Mouse (Mus musculus) layer of hippocampus, postnatal 10 days (tissue): ENCODE results near the gene Ints4. TPM values are rescaled to one million over a fixed set of nuclear protein-coding genes. Genes with fewer than 3 reads are reported as not detected.
A peak's percentile ranks its signal among the peaks of the same experiment; 100 is the strongest.
"Not testable (repeated sequence)": the region's sequence is repeated elsewhere in the genome, so short reads cannot be mapped to it uniquely, and the experiment has no call there.

Source experiments
- DNase-seq, 2 experiments: peaks; one replicate each; pipeline ENCODE4 v3.0.0; 2021; ENCODE audit warnings: low spot score in 2 of 2
- long read RNA-seq: library from polyadenylated mRNA; stranded (forward); transcript quantifications from one replicate; pipeline ENCODE4 v2.0.0, GENCODE M21; 2023
- total RNA-seq, 2 experiments: library from RNA; stranded (reverse); gene quantifications; 2 replicates each; pipeline ENCODE4 v1.2.3; 2021

Gene Ints4
- 10 to 100 TPM; 27.5 to 30.1 TPM for total RNA-seq
- long read RNA-seq, transcript Ints4-201 (23 exons, 3,240 nt), result major isoform, 9 of 16 reads
- long read RNA-seq, partial matches to known transcripts, result 1 of 16 reads
- long read RNA-seq, other reads (novel, unspliced or antisense), result 5 of 16 reads

DNA sequence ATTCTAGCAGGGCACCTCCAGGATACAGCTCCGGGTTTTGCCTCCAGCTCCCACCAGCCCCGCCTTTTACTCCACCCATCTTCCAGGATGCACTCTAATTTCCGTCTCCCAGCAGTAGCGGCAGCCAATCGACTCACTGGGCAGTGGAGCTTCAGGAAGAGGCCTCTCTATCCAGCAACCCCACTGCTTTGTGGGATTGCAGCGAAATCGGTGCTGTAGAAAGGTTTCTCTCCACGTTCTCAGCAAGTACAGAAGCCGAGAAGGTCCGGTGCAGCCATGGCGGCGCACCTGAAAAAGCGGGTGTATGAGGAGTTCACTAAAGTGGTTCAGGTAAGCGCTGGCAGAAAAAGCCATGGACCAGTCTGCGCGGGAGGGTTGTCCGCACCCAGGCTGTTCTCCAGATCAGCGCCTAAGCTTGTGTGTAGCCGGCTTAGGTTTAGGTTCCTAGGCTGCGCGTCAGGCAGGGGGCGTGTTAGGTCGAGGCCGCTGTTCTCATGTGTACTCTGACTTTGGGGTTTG lies at the start of gene Ints4:
Gene Ints4 (plus strand): TSS at position 136 of the 519 bp plus-strand sequence.
- DNase-seq, result peak; percentile 83 to 89

DNA sequence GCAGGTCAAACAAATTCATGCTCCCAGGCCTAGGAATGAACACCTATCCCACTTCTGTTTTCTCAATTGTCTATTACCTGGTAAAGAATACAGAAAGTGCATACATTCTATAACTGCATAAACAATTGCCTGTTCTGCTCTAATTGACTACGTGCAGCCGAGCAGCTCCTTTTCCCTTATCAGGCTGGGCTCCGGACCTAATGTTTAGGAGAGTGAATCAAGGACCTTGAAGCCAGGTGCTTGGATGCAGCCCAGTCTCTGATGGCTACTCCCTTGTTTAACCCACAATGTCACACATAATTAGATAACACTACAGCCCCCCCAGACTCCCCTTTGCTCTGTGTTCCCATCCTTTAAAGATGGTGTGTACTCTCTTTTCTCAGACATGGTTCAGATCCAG lies 47.2 kb upstream of the Ints4 start:
- DNase-seq, result not testable (repeated sequence)

DNA sequence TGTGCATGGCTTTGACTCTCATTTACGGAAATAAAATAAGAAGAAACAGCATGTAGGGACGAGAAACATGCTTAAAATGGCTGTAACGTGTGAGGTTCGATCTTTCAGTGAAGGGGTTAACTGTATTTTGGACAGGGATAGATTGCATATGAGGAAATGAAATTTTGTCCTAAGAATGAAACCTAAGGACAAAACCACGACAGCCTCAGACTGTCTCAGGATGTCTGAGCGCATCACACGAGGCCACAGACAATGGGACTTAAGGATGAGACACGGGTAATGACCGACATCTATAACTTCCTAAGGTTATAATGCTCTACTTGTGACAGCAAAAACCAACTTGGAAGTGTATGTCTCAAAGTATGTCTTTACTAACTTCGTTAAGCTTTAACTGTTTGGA lies 46.2 kb upstream of the Ints4 start:
- DNase-seq, result no peak

DNA sequence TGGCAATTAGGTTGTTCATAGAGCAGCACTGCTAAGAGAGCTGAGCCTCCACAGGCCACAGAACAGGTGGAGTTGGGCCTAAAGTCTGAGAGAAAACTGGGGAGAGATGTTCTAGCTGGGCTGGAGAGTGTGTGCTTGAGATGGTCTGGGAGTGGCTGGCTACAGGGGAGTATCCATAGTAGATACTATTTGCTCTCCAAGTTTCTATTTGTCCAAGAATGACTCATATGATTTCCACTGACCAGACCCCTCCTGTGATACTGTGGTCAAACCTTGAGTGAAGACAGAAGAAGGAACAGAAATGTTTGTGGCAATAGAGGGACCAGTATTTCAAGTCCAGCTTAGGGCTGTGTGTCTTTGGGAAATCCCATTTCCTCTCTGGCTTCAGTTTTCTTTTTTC lies 41.8 kb upstream of the Ints4 start:
- no peak for DNase-seq

DNA sequence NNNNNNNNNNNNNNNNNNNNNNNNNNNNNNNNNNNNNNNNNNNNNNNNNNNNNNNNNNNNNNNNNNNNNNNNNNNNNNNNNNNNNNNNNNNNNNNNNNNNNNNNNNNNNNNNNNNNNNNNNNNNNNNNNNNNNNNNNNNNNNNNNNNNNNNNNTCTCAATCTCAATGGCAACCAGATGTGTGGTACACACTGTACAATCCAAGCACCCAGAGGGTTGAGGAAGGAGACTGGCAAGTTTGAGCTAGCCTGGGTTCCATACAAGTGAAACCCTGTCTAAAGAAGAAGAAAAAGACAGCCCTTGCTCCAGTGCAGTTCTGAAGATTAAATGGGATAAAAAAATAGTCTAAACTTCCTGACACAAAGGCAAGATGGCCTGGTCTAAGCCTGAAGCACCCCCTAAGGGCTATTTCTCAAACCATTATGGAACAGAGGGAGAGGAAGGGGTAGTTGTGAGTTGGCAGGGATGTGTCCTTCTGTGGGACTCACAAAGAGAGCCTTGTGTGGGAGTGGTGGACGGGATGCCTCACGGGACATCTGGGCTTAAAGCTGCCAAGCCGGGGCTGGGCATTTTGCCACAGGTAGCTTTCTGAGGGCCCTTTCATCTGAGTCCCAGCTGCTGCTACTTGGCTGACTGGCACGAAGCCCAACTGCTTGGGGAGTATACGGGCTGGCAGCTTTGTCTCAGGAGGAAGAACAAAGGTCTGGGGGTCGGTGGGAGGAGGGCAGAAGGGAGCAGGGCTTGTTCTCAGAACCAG lies 34.4 kb upstream of the Ints4 start:
- DNase-seq, result peak; percentile 96 to 97

DNA sequence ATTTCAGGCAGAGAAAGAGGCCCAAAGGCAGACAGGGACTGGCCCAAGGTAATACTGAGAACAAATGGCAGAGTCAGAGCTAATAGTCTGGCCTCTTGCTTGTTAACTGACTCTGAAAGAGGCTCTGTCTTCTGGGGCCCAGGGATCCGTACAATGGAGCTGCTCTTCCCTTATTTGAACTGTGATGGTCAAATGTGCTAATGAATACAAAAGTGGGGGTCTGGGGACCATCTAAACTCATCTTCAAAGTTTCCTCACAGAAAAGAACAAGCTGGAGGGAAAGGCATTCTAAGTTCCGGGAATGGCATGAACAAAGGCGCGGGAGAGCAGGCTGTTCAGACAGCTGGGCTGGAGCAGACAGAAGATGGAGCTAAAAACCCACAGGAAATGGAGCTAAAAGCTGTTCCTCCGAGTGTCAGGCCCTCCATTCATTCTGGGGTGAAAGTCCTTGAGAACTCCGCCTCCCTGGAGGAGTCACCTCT lies 33.7 kb upstream of the Ints4 start:
- peak; percentile 37 to 44 for DNase-seq

DNA sequence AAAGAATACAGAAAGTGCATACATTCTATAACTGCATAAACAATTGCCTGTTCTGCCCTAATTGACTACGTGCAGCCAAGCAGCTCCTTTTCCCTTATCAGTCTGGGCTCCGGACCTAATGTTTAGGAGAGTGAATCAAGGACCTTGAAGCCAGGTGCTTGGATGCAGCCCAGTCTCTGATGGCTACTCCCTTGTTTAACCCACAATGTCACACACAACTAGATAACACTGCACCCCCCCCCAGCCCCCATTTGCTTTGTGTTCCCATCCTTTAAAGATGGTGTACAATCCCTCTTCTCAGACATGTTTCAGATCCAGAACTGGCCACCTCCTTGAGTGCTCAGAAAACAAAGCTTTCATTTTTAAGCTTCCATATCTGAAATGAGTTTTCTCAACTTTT lies 29.7 kb upstream of the Ints4 start, which contains the start of gene Kctd14:
Gene Kctd14 (plus strand): TSS at position 301 of the 400 bp plus-strand sequence.
- not testable (repeated sequence) for DNase-seq

DNA sequence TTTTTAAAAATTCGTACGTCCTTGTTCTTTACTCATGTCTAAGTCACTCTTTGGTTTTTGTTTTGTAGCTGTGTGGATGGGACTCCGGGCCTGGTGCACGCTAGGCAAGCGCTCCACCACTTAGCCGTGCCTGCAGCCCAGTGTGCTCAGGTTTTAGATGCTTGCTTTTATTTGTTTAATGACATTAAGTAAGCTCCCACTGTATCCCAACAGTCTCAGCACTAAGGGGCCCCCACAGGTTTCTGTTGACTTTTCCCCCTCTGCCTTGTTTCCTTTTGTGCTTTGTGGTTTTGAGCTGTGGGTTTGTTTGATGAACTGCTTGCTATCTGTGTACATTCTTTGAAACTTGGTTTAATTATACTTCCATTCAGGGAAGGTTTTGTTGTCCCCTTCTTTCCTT lies 28.6 kb upstream of the Ints4 start:
- DNase-seq, result no peak

DNA sequence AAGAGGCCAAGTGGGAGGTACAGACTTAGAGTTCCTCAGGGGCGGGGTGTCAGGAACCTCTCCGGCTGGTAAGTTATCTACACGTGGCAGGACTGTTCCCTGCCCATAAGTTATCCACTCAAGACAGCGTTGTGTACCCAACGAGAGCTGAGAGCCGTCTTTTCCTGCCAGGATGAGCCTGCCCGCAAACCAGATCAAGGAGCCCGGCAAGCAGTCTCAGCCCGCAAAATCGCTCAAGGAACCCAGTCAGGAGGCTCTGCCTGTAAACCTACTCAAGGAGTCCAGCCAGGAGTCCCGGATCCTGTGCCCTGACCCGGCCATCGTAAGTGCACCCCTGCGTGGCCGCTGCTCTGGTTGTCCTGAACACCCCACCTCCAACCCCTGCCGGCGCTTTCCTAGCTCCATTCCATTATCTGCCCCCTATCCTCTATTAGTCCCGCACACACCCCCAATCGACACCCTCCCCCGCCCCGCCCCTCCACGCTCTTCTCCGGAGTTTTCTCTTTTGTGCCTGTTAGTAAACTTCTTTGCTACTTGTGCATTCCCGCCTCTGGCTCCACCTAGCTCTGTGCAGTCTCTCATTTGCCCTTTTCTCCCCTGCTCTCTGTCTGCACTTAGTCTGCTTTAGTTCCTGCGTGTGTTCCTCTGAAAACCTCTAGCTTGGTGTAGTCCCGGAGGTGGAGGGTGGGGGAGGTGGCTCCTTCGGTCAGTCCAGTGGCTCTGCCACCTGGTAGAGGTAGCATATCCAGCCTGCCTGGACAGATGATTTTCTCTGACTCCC lies 27.4 kb upstream of the Ints4 start:
- DNase-seq, result peak in 1 of 2 experiments; percentile 13

DNA sequence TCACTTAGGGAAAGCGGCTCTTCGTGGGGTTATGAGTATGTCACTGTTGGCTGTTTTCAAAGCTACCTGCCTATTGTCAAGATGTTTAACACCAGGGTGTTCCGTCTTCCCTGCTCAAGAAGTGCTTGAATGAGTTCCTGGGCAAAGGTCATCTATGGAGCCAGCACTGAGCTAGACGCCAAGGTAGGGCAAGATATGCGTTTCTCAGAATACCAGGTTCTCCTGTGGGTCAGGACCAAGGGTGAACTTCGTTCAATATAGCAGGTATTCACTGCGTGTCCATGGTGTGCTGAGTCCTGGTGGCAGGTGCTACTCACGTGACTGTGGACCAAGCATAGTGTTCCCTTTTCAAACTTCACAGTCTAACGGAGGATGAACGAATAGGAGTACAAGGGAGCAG lies 26.0 kb upstream of the Ints4 start:
- DNase-seq, result no peak

DNA sequence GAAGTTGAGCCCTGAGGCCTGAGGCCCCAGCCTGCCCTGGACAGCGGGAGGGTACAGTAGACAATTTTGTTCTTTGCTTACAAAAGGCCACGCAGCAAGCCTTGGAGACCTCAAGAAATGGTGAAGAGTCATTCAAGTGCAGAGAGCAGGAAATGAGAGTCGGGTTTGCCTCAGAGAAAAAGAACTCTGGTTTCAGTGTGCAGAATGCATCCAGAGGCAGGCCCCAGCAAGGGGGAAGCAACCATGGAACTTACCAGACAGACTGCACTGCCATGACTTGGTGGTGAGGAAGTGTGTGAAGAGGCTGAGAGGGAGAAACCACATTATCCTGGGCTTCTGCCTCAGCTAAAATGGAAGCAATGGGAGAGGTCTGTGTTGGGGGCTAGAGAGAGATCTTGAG lies 25.2 kb upstream of the Ints4 start:
- DNase-seq, result no peak

DNA sequence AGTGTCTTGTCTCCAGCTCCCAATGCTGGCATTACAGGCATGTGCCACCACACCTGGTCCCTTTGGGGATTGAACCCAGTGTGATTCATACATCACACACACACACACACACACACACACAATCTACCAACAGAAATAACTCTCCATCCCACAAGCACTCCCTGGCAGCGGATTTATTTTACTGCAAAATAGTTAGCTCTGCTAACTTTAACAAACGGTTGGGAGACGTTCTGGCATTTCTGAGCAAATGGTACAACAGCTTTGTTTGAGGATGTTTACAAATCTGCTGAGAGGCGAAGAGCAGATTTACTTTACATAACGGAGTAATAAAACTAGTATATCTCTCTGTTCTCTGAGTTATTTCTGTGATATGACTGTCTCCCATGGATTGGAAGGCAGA lies 7.8 kb upstream of the Ints4 start:
- peak in 1 of 2 experiments; percentile 24 for DNase-seq

DNA sequence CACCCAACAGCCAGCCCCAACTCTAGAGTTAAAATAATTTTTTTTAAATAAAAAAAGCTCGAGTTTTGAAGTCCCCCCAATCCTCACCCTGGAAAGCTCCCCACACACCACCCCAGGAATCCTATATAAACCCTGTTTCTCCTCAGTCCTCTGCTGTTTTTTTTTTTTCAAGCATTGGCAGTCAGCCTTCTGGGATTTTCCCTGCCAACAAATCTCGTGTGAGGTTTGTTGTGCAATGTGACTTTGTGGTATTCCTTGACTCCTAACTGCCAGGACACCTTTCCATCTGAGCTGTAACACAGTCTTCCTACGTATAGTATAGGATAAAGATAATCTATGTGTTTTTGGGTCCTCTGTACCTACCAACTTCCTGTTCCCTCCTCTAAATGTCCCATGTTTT lies 1.4 kb upstream of the Ints4 start:
- no peak for DNase-seq

DNA sequence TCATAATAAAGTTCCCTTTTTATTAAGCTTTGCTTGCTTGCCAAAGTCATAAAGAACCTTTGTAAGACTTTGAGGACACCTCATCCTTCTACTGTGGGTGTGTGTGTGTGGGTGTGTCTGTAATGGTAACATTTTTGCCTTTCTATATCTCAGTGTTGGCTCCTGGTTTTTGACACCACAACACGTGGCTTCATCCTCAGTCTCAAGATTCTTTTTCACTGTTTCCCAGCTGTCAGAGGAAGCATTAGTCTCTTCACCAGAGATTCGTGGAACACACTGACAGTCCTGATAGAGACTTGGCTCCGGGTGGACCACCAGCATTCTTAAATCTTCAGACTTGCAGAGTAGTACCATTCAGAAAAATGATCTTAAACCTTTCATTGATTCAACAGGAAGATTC lies 466 bp upstream of the Ints4 start:
- no peak for DNase-seq

DNA sequence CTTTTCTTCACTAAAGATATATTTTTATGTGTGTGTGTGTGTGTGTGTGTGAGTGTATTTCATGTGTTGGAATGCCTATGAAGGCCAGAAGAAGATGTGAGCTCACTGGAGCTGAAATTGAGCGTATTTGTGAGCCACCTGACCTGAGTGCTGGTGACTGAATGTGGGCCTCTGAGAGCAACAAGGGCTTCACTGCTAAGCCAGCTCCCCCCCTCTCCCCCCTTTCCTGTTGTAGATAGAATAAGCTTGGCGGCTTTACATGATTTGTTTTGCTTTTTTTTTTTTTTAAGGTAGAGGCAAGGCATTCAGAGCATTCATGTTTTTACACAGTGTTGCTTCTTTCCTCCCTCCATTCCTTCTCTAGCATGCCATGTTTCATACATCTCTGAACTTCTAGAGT lies 2.6 kb downstream of the Ints4 start:
- no peak for DNase-seq

DNA sequence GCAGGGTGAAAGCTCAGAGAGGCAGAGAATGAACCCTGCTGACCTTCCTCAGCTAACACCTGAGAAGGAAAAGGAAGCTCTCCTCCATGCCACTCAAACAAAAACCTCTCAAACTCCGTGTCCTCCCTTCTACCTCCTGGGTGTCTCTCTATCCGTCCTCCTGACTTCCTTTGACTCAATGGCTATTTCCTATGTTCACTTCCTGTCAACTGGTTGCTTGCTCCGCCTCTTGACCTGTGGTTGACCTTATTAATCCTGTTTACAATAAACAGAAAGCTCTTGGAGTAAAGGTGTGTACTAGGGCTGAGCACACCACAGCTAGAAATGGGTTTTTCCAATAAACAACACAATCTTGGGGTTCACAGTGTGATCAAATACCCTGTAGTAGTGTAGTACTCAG lies 10.4 kb downstream of the Ints4 start:
- DNase-seq, result no peak

DNA sequence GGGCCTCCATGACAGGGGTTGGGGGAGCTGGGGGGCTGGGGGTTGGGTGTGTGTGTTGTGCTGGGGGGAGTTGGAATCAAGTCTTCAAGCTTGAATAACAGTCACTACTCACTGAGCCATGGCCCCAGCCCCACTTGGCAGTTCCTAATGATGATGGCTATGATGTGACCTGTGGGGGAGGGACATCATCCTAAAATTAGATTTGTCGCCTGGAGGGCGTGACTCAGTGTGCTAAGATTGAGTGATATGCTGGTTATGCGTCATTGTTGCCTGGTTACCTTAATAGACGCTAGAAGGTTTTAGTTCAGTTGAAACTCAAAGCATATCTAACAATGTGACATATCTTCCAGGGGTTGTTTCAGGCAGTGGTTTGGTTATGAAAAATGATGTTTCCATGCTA lies 11.7 kb downstream of the Ints4 start:
- no peak for DNase-seq

DNA sequence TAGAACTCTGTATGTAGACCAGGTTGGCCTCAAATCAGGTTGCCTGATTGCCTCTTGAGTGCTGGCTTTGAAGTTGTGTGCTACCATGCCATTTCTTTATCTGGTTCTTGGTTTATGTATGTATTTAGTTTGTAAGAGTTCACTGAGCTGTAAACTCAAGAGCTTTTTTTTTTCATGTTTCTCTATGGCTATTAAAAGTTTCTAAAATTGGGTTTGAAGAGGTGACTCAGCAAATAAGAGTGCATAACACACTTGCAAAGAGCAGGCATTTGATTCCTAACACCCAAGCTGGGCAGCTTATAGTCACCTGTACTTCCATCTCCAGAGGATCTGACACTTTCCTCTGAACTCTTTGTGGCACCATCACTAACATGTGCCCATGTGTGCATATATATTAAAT lies 14.3 kb downstream of the Ints4 start:
- DNase-seq, result no peak

DNA sequence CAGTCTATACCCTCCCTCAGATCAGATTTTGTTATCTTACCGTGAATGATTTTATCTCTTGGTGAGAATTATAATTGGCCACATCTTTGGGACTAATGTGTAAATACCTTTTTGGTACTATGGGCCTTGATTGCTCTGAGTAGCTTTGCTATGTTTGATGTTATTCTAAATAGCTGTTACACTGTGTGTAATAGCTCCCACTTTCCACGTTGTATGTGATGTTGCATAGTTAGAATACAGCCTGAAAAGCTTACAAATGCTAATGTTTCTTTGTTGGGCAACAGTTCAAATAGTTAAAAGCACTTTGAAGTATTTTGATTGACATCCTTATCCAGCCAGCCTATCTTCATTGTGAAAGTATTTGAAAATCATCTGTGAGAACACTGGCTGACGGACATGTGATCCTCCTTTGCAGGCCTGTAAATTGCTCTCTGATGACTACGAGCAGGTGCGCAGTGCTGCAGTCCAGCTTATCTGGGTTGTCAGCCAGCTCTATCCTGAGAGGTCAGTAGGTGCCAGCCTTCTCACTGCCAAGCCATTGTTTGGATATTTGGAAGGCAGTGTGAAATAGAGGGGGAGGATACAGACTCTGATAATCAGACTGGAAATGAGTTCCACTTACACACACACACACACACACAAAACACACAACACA lies 19.9 kb downstream of the Ints4 start:
- no peak for DNase-seq

DNA sequence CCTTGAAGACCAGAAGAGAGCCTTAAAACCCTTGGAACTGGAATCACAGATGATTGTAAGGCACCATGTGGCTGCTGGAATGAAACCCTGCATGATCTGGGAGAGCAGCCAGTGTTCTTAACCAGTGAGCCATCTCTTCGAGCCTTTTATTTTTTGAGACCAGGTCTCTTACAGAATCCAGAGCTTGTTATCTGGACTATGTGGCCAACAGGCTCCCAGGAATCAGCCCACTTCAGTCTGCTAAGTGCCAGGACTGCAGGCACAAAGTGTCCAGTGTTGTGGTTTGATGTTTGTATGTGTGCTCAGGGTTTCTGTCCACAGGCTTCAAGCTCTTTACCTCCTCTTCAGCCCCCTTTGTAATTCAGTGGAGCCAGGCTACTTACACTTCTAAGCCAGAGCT lies 34.0 kb downstream of the Ints4 start:
- DNase-seq, result peak in 1 of 2 experiments; percentile 9

DNA sequence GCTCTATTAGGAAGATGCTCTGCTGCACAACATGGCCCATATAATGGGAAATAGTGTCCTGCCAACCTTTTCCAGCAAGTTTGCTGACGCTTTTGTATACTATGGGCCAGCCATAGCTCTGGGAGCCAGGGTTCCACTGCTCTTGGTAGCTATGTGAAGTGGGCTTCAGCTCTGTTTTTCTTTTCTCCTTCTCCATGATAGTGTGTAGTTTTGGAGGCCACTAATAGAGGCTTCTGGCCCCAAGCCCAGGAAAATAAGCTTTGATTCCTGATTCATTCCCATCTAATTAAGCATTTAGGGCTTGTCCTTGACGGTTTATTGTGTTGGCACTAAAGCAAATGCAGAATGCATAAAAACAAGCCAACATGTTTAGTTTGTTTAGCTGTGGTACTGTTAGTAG lies 39.2 kb downstream of the Ints4 start:
- no peak for DNase-seq
